Mouse (Mus musculus) limb, embryonic 10.5 days (tissue): ENCODE results near the gene Lrrc4b. TPM values are rescaled to one million over a fixed set of nuclear protein-coding genes. Genes with fewer than 3 reads are reported as not detected.

Source experiments
- DNase-seq: peaks from one replicate; pipeline ENCODE4 v3.0.0-alpha.2; 2017; ENCODE audit warnings: low spot score
- H3K27ac ChIP-seq: fragments of 300-500 bp; sonication (generic); 2 replicates; pipeline ENCODE4 v1.5.1; 2016; ENCODE audit warnings: mild to moderate bottlenecking
- H3K27me3 ChIP-seq: fragments of 300-500 bp; sonication (generic); 2 replicates; pipeline ENCODE4 v1.6.1; 2016; ENCODE audit warnings: low read depth, mild to moderate bottlenecking; ENCODE audit not compliant: poor library complexity, severe bottlenecking
- H3K36me3 ChIP-seq: fragments of 300-500 bp; sonication (generic); 2 replicates; pipeline ENCODE4 v1.6.1; 2016; ENCODE audit warnings: mild to moderate bottlenecking, moderate library complexity
- H3K4me1 ChIP-seq: fragments of 300-500 bp; sonication (generic); 2 replicates; pipeline ENCODE4 v1.6.1; 2016
- H3K4me3 ChIP-seq: fragments of 300-500 bp; sonication (generic); 2 replicates; pipeline ENCODE4 v1.5.1; 2016; ENCODE audit warnings: mild to moderate bottlenecking, moderate library complexity
- H3K9me3 ChIP-seq: fragments of 300-500 bp; sonication (generic); replicated peaks from 2 replicates; pipeline ENCODE4 v1.6.1; 2016; ENCODE audit warnings: mild to moderate bottlenecking
- WGBS: fragments of 180-500 bp; shearing (Covaris S2); methylation state at CpG from one replicate; pipeline ENCODE4 v1.1.7; 2016; 5-methylcytosine and 5-hydroxymethylcytosine counted together
- polyA plus RNA-seq: library from polyadenylated mRNA; unstranded; fragments of >200 nt; fragmentation: Nextera tagmentation; extraction: Ambion mirVana; gene quantifications from 2 replicates; pipeline ENCODE4 v1.2.1, GENCODE M21; 2016

Lrrc4b gene
- polyA plus RNA-seq, 1 experiment from 2014 or later: 0.21 TPM

DNA sequence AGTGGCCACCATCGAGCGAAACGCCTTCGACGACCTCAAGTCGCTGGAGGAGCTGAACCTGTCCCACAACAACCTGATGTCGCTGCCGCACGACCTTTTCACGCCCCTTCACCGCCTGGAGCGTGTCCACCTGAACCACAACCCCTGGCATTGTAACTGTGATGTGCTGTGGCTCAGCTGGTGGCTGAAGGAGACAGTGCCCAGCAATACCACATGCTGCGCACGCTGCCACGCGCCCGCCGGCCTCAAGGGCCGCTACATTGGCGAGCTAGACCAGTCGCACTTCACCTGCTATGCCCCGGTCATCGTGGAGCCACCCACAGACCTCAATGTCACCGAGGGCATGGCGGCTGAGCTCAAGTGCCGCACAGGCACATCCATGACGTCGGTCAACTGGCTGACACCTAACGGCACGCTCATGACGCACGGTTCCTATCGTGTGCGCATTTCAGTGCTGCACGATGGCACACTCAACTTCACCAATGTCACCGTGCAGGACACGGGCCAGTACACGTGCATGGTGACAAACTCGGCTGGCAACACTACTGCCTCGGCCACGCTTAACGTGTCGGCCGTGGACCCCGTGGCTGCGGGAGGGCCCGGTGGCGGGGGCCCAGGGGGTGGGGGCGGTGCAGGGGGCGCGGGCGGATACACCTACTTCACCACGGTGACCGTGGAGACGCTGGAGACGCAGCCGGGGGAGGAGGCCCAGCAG, 32.8 kb downstream of the Lrrc4b start:
- Histone ChIP-seq H3K9me3 (no peaks in the 10 kb centered on the region), H3K4me1 (peaks cover 32% of the 10 kb centered on the region), H3K36me3 (0 out of 2 replicates have a peak, but pooled peaks cover 3% of the 10 kb centered on the region), H3K27me3 (peaks cover 96% of the 10 kb centered on the region), H3K4me3 (peak overlapping the region; percentile 50), H3K27ac (no peak overlapping the region)
- 51% methylated on average over 57 of the region's 57 CpGs for WGBS
- DNase-seq: no peak

DNA sequence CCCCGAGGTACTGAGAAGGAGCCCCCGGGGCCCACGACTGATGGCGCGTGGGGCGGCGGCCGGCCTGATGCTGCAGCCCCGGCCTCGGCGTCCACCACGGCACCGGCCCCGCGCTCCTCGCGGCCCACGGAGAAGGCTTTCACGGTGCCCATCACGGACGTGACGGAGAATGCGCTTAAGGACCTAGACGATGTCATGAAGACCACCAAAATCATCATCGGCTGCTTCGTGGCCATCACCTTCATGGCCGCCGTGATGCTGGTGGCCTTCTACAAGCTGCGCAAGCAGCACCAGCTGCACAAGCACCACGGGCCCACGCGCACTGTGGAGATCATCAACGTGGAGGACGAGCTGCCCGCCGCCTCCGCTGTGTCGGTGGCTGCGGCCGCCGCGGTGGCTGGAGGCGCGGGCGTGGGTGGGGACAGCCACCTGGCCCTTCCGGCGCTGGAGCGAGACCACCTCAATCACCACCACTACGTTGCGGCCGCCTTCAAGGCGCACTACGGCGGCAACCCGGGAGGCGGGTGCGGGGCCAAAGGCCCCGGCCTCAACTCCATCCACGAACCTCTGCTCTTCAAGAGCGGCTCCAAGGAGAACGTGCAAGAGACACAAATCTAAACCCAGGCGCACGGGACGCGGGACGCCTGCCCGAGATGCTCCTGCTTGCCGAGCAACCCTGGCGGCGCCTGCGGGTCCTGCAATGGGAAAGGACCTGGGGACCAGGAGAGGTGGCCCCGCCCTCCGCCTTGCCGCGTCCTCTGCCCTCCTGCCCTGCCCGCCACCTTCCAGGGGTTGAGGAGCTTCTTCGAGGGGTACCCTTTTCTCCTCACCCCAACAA, 33.6 kb downstream of the Lrrc4b start:
- Histone ChIP-seq H3K9me3 (no peaks in the 10 kb centered on the region), H3K4me1 (peaks cover 40% of the 10 kb centered on the region), H3K27ac (0 out of 2 replicates have a peak overlapping the region, but pooled peaks have one; percentile 25), H3K27me3 (peaks cover 91% of the 10 kb centered on the region), H3K36me3 (0 out of 2 replicates have a peak, but pooled peaks cover 3% of the 10 kb centered on the region), H3K4me3 (peak overlapping the region; percentile 50)
- whole genome bisulfite sequencing: 11% methylated on average over 77 of the region's 77 CpGs
- DNase-seq: peak; percentile 87

DNA sequence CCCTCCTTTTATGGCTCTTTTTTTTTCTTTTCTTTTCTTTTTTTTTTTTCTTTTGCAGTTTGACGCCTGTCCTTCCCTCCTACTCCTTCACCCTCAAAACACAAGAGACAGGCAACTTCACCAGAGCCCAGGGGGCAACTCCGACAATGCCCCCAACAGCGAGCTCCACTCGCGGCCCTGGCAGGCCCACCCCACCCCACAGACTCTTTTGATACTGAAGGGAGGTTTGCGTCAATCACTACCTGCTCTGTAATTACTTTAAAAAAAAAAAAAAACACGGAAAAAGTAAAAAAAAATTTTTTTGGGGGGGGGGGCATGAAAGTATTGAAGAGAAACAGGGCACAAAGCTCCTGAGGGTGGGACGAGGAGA, 34.2 kb downstream of the Lrrc4b start:
- Histone ChIP-seq H3K27ac (no peak overlapping the region), H3K4me1 (peaks cover 44% of the 10 kb centered on the region), H3K9me3 (no peaks in the 10 kb centered on the region), H3K4me3 (peak overlapping the region; percentile 50), H3K36me3 (0 out of 2 replicates have a peak, but pooled peaks cover 3% of the 10 kb centered on the region), H3K27me3 (peaks cover 87% of the 10 kb centered on the region)
- no peak for DNase-seq
- 22% methylated on average over 8 of the region's 8 CpGs for WGBS

DNA sequence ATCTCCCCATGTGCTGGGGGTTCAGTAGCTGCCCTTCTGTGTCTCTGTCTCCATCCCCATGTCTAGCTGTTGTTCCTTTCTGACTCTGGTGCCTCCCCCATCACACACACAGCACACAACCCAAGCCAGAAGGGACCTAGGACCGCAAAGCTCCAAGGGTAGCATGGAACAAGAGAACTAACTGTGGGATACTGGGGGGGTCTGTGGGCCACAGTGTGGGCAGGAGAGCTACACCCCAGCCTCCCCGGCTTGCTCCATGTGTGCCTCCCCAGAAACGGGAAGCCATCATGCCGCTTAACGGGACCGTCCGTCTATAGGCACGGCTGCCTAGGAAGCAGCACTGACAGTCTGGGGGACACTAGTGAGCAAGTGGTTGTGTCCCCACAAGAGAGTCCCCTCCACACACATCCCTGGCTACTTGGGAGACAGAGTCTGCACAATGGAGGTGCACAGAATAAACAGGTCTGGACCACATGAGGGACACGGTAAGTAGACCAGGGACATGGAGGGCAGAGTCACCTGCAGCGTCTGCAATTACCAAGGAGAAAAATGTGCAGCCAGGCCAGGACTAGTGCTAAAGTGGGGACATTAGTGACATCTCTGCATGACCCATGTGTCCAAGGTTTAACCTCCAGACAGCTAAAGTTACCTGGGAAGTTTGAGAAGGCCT, 34.9 kb downstream of the Lrrc4b start:
- Histone ChIP-seq H3K36me3 (0 out of 2 replicates have a peak, but pooled peaks cover 3% of the 10 kb centered on the region), H3K9me3 (no peaks in the 10 kb centered on the region), H3K27me3 (peaks cover 80% of the 10 kb centered on the region), H3K4me1 (peaks cover 51% of the 10 kb centered on the region), H3K4me3 (no peak overlapping the region), H3K27ac (no peak overlapping the region)
- no peak for DNase-seq
- 88% methylated on average over 10 of the region's 10 CpGs for WGBS

DNA sequence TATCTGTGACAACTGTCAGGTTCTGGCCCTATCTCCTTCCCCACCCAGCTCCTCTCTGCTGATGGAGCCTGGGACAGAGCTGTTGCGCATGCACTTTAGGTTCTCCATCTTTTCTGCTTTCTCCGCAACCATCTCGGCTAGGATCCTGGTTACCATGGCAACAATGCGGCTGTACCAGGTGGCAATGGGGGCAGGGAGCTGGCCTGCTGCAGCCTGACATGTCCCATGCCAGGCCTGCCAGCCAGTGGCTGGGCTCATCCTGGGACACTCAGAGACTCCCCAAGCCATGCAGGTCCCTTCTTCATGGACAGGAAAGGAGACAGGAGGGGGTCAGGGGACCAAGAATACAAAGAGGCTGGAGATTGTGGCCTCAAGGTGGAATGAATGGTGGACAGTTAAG, 35.7 kb downstream of the Lrrc4b start:
- peaks cover 57% of the 10 kb centered on the region for H3K4me1 ChIP-seq
- DNase-seq: no peak
- WGBS: 30% methylated on average over 4 of the region's 4 CpGs
- peaks cover 72% of the 10 kb centered on the region for H3K27me3 ChIP-seq
- no peaks in the 10 kb centered on the region for H3K9me3 ChIP-seq
- H3K4me3 ChIP-seq: no peak overlapping the region
- peaks cover 6% of the 10 kb centered on the region for H3K36me3 ChIP-seq
- H3K27ac ChIP-seq: no peak overlapping the region

DNA sequence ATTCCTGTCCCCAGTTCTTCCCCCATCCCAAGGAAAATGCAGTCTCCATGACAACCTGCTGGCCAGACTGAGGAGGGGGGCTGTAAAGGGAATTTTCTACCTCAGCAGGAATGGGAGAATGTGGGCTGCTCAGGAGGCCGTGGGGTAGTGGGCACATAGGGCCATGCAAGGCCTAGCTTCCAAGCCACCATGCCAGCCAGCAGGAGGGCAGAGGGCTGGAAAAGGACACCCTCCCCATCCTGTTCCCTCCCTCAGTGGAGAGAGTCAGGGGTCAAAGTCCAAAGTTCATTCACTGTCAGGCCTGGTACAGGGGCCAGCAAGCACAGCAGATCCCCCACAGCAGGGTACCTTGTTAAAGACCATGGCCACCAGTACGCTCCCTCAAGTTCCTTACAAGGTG, 36.3 kb downstream of the Lrrc4b start, which contains the start of gene Aspdh:
Aspdh (plus strand) TSS at position 281 of the 400 bp plus-strand sequence.
- H3K27ac ChIP-seq: no peak within 1 kb of the TSS
- H3K27me3 ChIP-seq: peaks cover 66% of the 10 kb centered on the region
- H3K36me3 ChIP-seq: peaks cover 7% of the 10 kb centered on the region
- H3K4me1 ChIP-seq: peaks cover 58% of the 10 kb centered on the region
- 58% methylated on average over 2 of the region's 2 CpGs for WGBS
- DNase-seq: no peak
- no peaks in the 10 kb centered on the region for H3K9me3 ChIP-seq
- H3K4me3 ChIP-seq: no peak within 1 kb of the TSS

DNA sequence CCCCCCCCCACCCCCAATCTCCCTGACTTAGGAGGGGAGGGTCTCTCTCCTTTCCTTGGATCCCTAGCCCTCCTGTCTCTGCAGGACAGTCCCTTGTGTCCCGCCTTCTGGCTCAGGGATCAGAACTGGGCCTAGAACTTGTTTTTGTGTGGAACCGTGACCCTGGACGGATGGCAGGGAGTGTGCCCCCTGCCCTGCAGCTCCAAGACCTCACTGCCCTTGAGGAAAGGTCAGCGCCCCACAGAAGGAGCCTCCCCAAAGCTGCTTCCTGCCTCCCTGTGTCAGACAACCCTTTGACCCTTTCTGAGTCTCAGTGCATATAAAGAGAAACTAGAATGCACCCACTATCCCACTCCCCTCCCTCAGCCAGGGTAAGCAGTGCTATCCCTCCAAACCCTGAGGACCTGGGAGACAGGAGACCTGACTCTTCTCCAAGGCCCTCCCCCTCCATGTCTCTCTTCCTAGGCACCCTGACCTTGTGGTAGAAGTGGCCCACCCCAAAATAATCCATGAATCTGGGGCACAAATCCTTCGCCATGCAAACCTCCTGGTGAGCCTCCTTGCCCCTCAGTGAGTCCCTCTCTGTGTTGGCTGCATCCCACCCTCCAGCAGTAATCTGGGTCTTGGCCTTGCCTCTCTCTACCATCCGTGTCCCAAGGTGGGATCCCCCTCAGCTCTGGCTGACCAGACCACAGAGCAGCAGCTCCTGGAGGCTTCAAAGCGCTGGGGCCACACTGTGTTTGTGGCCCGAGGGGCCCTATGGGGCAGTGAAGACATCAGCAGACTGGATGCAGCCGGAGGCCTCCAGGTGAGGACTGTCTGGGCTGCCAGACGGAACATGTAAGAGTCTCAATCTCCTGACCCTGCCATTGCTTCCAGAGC, 37.4 kb downstream of the Lrrc4b start:
- H3K27ac ChIP-seq: peak overlapping the region; percentile 86; the same call in 1 of the 2 replicates

DNA sequence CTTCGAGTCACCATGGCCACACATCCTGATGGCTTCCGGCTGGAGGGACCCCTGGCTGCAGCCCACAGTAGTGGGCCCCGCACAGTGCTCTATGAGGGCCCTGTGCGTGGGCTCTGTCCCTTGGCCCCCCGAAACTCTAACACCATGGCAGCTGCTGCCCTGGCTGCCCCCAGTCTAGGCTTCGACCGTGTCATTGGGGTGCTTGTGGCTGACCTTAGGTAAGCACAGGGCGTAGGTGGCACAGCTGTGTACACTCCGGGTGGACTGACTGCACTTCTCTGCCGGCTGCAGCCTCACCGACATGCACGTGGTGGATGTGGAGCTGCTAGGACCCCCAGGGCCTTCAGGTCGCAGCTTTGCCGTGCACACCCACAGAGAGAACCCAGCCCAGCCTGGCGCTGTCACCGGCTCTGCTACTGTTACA, 38.1 kb downstream of the Lrrc4b start:
- no peak for DNase-seq
- Histone ChIP-seq H3K27ac (peak overlapping the region; percentile 86), H3K4me1 (peaks cover 57% of the 10 kb centered on the region), H3K27me3 (peaks cover 48% of the 10 kb centered on the region), H3K4me3 (peak overlapping the region; percentile 80; the same call in 1 of the 2 replicates), H3K36me3 (peaks cover 4% of the 10 kb centered on the region), H3K9me3 (no peaks in the 10 kb centered on the region)
- 84% methylated on average over 16 of the region's 16 CpGs for WGBS

More for the DNA sequence above, 37.4 kb downstream of the Lrrc4b start:
- Histone ChIP-seq H3K4me1 (peaks cover 58% of the 10 kb centered on the region), H3K27me3 (peaks cover 55% of the 10 kb centered on the region), H3K9me3 (no peaks in the 10 kb centered on the region), H3K4me3 (no peak overlapping the region), H3K36me3 (peaks cover 7% of the 10 kb centered on the region)
- 86% methylated on average over 10 of the region's 10 CpGs for WGBS
- DNase-seq: no peak

DNA sequence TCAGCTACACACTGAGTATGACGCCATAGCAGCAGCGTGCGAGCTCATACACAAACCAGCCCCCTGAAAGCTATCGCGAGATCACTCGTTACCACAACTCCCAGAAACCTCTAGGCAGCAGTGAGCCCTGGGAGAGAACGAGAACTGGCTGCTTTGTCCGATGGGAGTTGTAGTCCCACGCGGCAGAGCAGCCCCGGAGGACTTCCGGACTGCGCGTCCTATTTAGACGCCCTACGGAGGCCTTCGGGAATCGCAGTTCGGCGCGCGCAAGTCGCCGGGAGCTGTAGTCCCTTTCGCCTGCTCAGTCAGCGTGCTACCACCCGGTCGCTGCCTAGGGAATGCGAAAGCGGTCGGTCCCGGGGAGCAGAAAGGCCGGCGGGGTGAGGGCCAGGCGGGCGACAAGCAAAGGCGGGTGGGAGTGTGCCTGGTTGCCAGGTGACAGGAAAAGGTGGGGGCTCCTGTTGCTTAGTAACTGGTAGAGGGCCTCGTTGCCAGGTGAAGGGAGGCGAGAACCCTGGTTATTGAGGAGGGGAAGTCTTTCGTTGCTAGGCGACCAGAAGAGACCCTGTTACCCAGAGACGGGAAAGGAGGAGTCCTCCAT, 39.1 kb downstream of the Lrrc4b start, which contains the start of gene Josd2:
Josd2 (plus strand) TSS at position 170 of the 601 bp plus-strand sequence.
- H3K9me3 ChIP-seq: no peaks in the 10 kb centered on the region
- peaks cover 4% of the 10 kb centered on the region for H3K36me3 ChIP-seq
- peak; percentile 90 for DNase-seq
- peaks cover 40% of the 10 kb centered on the region for H3K27me3 ChIP-seq
- peaks cover 49% of the 10 kb centered on the region for H3K4me1 ChIP-seq
- peak within 1 kb of the TSS; percentile 86 for H3K27ac ChIP-seq
- H3K4me3 ChIP-seq: peak within 1 kb of the TSS; percentile 80
- under 1% methylated on average over 42 of the region's 42 CpGs for WGBS

DNA sequence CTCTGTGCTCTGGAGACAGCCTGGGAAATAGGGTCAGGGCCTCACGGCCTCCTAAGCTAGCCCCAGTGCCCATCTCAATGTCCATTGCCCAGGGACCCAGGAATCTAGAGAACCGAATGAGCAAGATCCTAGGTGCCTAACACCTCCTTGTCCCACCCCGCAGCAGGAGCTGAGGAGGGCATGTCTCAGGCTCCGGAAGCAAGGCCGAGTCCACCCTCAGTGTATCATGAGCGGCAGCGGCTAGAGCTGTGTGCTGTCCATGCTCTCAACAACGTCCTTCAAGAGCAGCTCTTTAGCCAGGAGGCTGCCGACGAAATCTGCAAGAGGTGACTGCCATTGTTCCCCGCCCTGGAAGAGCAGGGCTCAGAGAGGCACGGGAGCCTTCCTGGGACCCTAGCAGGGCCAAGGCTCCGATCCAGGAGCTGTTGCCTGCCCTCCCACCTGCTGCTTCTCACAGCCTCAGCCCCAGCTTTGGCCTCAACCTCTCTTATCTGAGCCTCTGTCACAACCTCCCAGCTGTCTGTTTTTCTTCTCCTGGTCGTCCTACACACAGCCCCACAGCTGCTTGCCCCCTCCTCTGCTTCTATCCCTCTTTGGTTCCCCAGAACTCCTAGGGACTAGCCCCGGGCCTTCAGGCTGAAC, 39.9 kb downstream of the Lrrc4b start:
- peaks cover 4% of the 10 kb centered on the region for H3K36me3 ChIP-seq
- no peaks in the 10 kb centered on the region for H3K9me3 ChIP-seq
- H3K27me3 ChIP-seq: peaks cover 40% of the 10 kb centered on the region
- no peak for DNase-seq
- peak overlapping the region; percentile 86 for H3K27ac ChIP-seq
- 75% methylated on average over 15 of the region's 15 CpGs for WGBS
- H3K4me1 ChIP-seq: peaks cover 52% of the 10 kb centered on the region
- peak overlapping the region; percentile 80 for H3K4me3 ChIP-seq
